Mouse (Mus musculus) adipocyte (in vitro differentiated cells): ENCODE data around the gene Lias.

Experiments used
- DNase-seq: peaks from one replicate; pipeline ENCODE4 v3.0.0-alpha.2; 2016; ENCODE audit warnings: low spot score

Lias gene

DNA sequence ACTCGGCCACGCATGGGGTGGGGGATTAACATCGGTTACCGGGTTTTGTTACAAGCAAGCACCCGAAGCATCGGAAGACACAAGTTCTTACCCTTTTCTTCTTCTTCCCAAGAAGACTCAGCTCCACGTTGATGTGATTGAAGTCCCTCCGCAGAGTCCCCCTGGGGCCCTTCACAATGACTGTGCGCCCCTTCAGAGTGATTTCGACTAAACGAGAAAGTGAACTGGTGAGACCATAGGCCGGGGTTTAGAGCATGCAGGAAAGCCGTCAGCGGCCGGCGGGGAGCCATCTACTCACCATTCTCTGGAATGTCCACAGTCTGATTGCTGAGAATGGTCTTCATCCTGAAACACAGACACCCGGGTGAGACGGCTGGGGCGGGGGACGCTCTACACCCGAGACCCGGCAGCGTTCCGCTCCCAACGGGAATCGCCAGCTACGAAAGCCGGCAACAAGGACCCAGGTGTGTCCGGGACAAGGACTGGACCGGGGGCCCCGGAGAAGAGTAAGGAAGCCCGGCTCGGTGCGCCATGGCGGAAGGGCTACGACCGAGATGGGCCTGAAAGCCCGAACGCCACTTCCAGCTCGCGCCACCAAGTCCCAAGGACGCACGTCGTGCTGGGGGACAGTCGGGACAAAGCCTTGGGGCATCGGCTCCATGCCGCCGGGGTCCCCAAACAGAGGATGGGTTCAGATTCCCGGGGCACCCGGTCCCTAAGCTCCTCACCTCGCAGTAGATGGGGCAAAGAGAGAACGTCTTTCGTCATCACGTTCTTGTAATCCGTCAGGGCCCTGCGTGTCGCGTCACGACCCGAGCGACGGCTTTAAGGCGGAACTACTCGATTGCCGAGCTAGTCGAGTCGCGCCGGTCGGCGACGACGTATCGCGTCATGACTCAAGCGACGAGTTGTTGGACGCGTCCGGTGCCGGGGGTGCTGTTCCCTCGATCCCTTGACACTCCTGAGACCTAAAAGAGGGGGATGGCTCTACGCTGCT is at the start of gene Lias, which contains the start of gene Rpl9:
TSS of gene Lias (plus strand) at position 850 of the 997 bp plus-strand sequence.
TSS of gene Rpl9 (minus strand) at position 797 of the 997 bp plus-strand sequence.
- DNase-seq, result peak; percentile 96

DNA sequence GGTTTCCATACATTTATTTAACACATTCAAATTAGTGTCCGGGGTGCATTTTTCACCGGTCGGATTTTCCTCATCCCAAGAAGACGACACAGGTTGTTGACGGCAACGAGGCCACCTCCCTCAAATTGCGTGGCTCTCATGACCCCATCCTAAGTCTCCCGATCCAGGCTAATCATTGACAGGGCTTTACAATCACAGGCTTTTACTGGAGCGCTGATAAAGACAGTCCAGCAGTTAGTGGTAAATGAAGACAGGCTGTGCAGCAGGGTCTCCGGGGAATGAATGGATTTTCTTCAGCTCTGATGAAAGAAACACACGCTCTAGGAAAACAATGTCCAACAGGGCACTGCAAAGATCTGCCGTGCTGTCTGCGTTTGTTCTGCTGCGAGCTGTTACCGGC is 43.1 kb upstream of the Lias start, which contains the start of gene Klb:
TSS of gene Klb (plus strand) at position 147 of the 400 bp plus-strand sequence.
- no peak for DNase-seq

DNA sequence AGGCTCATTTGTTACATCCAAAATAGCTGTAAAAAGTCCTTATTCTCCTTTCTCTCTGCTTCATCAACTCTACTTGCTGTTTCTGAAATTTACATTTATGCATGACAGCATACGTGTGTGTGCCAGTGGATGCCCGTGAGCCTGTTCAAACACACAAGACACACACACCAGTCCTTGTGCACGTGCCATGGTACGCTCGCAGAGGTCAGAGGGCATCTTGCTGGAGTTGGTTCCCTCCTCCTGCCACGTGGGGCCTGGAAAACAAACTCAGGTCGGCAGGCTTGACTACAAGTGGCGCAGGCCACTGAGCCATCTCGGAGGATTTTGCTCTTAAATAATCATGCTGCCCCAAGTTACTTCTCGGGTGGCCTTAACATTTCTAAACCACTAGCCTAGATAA is 40.8 kb upstream of the Lias start:
- no peak for DNase-seq

DNA sequence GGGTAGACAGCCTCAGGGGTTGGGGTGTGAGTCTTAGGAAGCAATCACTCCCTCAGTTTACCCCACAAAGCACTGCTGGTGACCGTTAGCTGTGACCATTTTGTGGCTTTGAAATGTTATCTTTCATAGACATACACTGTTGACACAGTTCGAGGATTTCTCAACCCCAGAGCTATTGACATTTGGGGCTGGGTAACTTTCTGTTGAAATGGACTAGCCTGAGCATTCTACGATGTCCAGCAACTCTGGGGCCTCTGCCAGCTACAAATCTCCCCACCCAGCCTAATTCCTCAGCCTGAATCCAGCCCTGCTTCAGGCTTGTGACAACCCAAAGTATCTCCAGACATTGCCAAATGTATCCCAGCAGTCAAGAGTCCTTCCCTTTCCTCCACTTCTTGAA is 37.2 kb upstream of the Lias start:
- DNase-seq, result peak; percentile 92

DNA sequence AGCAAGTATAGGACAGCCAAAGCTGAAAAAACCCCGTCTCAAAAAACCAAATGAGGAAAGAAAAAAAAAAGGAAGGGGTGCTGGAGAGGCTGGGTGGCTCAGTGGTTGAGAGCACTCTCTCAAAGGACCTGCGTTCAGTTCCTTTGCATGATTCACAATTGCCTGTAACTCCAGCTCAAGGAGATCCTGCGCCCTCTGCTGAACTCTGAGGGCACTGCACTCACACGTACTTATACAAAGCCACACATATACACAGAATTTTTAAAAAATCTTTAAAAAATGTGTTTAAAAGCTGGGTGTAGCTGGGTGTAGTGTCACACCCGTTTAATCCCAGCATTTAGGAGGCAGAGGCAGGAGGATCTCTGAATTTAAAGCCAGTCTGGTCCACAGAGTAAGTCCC is 36.3 kb upstream of the Lias start:
- no peak for DNase-seq

DNA sequence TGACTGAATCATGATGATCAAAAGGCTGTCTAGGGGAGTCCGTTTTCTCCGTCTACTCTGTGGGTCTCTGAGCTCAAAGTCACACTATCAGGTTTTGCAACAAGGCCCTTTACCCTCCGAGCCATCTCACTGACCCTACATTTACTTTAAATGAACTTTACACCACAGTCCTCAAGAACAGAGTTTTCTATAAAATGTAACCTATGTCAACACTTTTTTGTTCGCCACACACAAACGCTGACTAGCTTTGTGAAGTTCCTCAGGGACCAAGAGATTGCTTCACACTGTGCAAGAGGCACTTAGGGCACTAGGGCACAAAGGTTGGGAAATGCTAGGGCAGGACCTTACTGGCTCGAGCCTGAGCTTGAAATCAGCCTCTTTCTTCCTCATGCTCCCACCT is 34.4 kb upstream of the Lias start:
- DNase-seq, result peak; percentile 93

DNA sequence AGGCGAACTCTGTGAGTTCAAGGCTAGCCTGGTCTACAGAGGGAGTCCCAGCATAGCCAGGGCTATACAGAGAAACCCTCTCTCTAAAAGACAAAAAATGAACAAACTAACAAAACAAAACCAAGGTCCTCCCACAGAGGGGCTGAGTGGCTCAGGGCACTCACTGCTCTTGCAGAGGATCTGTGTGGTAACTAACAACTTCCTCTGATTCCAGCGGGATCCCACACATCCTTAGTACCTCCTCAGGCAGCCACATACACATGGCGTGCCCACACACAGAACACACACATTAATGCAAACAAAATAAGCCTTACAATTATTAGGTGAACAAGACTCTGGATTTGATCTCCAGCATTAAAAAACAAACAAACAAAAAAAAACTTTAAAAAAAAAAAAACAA is 33.5 kb upstream of the Lias start:
- no peak for DNase-seq

DNA sequence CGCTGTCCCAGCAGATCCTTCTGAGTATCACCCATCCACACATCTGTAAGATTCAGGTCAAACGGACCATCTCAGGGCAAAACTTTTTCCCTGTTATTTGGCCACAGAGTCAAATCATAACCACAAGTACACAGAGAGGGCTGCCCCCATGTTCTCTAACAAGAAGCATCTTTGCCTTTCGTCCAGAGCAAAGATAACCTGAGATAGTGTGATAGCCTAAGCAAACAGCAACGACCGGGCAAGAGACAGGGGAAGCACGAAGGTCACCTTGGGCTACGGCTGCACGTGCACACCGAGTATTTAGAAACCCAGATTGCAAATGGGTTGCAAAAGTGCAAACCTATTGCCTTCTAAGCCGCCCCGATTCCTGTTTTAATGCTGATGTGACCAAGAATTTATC is 23.5 kb upstream of the Lias start:
- no peak for DNase-seq

DNA sequence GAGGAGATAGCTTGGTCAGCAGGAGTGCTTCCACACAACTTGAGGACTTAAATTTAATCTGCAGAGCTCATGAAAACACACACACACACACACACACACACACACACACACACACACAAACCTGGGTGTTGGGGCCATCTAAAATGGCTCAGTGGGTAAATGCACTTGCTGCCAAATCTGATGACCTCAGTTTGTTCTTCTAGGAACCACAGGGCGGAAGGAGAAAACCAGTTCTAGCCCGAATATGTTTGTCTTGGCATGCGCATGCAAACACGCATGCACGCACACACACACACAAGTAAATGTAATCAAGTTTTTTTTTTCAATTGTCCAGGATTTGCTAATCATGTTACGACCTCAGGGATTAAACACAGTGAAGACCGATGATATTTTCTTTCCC is 19.7 kb upstream of the Lias start:
- DNase-seq, result no peak

DNA sequence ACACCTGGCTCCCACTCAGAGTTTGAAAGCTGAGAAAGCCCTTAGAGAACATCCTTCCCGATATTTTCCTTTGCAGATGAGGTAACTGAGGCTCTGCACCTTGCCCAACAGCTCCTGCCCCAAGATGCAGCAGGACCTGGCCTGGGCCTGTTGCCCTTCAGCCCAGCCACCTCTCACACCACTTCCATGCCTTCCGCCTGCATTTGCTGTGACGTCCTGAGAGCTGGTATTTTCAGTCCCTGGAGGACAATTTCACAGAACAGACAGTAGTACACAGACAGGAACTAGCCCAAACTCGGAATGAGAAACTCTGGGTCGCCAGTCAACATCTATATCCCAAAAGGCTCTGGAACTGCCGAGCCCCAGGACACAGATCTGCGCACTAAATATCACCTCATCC is 16.6 kb upstream of the Lias start:
- DNase-seq, result peak; percentile 66

DNA sequence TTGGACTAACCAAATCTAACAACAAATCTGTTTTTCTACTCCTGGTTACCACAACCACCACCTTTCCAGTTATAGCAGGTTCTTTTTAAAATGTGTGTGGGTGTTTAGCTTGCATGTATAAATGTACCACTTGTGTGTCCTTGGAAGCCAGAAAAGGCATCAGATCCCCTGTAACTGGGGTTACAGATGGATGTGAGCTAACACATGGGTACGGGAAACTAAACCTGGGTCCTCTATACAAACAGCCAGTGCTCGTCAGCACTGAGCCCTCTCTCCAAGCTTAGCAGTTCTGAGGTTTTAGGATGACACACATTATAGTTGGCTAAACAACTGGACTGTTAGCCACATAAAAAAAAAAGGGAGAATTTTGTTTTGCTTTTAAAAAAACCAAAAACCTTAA is 5.6 kb upstream of the Lias start:
- DNase-seq, result no peak

DNA sequence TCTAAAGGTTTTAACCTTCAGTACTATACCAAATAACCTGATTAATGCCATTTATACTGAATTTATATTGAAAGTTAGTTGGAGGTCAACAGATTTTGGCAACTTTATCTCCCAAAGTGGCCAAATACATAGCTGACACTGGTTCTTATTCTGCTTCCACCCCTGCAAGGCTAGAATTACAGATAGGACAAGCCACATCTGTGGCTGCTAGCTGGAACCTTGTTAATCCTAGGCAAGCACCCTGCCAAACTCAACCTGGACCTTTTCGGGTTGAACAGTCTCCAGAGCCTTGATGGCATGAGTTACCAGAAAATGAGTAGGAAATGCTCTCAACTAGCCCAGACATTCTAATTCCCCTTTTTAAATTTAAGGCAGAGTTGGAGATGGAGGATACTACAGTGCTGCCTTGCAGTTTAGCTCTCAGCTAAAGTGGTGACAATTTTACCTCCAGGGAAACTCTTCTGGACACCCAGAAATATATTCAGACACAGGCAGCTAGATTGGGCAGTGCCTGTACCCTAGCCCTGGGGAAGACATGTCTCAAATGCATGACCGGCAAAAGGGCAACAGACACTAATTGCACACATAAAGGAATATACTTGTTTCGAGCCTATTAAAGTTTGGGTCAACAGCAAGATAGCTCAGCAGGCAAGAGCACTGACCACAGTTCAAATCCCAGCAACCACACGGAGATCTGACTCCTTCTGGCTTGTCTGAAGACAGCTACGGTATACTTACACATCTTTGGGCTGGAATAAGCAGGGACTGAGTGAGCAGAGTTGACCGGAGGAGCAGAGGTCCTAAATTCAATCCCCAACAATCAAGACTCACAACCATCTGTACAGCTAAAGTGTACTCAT is 4.1 kb upstream of the Lias start:
- peak; percentile 33 for DNase-seq

DNA sequence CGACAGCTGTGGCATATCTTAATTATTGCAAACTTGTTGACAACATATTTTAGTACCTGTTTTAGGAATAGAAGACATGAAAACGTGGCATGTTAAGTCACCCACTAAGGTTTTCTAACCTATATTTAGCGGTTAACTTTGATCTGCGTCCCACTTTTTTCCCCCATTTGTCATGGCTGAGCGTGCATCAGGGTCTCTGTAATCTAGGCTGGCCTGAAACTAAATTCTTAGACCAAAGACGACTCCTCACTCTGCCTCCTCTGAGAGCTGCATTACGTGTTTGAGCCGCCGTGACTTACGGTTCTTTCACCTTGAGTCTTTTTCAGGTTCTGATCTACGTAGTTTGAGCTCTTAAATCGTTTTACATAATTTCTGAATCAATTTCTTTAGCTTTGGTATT is 456 bp downstream of the Lias start:
- DNase-seq, result no peak

DNA sequence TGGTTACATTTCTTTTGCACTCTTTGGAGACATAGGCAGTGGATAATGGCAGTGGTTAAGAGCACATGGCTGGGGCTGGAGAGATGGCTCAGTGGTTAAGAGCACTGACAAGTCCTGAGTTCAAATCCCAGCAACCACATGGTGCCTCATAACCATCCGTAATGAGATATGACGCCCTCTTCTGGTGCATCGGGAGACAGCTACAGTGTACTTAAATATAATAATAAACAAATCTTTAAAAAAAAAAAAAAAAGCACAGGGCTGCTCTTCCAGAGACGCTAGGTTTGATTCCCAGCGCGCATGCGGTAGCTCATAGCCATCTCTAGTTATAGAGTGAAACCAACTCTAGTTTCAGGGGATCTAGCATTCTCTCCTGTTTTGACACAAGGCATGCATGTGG is 3.1 kb downstream of the Lias start:
- no peak for DNase-seq

DNA sequence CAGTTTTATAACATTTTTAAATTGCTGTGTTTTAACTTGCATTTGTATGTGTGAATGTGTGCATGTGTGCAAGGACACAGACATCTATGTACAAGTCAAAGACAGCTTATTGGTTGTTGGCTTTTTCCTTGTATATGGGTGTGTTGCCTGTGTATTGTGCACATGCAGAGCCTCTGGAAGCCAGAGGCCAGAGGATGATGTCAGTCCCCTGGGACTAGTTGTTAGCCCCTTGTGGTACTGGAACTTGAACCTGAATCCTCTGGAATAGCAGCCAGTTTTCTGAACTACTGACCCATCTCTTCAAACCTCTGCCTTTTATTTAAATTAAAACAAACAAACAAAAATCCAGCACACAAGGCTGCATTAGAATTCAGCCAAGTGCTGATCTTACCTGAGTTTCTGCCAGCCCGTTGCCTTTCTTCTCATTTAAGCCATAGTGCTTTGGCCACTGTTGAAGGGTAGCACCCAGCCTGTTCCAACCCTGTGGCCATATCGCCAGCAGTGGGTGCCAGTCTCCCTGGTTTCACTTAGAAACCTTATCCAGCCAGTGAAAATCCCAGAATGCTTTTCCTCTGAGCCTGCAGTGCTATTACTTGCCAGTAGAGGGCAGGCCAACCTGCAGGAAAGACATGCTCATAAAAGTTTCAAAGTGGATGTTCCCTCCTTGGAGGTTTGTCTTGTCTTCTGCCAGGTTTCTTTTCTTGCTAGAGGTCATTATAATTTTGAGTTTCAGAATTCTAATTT is 10.1 kb downstream of the Lias start:
- peak; percentile 91 for DNase-seq

DNA sequence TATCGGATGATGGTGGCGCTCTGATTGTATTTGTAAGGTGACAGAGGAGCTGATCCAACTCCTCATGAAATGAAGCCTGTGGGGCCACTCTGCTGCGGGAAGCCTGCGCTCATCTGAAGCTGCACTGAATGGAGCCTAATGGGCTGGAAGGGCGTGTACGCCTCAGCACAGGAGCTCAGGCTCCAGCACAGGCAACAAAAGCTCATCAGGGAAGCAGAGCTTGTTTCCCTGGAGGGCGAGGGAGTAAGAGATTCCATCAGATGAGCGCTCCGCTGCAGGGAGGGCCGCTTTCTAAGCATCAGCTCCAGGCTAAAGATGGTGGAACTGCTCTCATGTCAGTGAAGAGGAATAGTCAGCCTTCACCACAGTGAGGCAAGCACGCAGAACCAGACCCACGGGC is 16.7 kb downstream of the Lias start:
- DNase-seq, result no peak

DNA sequence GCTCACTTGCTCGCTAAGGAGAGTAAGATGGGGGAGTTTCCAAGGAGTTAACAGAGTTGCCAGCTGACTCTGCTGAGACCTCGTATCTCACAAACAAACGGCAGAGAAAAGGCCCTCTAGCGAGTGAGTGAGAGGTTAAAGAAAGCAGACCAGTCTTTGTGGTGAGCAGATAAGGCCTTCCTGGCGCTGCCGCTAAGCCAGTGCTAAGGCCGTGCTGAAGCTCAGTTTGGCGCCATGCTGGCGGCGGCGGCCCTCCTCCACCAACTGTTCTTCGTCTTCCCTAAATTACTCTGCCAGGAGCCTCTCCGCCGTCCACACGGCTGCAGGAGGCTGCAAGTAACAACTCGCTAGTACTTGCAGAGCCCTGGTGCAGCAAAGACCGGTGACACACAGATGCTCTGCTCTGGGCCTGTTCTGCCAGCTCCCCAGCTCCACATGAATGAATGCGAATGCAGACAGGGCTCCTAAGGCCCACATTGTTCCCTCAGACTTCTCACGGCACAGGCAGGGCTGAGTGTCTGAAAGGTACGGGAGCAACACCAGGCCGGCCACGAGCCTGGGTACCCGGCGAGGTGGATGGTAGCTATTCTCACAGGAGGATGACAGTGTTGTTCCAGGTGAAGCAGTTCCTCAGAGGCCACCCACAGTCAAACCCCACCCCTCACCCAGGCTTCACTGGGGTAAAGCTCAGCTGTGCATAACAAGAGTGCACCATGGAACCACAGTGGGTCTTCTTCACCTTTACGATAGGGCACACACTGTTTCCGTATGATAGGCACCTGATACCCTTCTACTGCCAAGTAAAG is 24.6 kb downstream of the Lias start:
- no peak for DNase-seq

DNA sequence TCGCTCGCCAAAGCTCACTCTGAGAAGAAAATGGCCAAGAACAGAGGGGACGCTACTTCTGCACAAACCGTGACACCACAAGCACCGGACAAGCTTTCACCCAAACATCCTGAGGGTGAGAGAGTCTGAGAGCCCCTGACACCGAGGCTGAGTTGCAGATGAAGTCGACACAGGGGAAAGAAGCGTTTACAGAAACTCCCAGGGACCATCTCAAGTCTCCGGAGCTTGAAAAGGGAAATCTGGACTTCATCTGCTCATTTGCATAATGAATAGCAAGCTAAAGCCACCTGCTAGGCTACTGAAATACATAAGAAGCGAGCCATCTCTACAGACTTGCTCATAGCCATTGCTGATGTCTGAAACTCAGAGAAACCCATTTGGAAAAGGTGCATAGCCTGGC is 27.8 kb downstream of the Lias start:
- DNase-seq, result no peak

DNA sequence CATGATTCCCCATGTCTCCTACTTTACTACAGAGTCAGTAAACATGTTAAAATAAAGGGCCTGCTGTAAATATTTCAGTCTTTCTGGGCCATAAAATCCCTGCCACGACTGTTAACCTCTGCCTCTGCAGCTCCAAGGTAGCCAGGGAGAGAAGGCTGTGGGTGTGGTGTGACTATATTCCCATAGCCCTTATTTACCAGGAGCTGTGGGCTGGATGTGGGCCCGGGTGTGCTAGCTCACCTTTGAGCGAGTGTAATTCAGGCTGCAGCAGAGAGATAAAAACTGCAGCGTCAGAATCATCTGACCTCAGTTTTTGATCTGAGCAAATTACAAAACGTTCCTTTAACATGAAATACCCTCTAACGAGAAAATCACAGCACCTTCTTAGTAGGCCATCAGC is 29.5 kb downstream of the Lias start:
- DNase-seq, result no peak

DNA sequence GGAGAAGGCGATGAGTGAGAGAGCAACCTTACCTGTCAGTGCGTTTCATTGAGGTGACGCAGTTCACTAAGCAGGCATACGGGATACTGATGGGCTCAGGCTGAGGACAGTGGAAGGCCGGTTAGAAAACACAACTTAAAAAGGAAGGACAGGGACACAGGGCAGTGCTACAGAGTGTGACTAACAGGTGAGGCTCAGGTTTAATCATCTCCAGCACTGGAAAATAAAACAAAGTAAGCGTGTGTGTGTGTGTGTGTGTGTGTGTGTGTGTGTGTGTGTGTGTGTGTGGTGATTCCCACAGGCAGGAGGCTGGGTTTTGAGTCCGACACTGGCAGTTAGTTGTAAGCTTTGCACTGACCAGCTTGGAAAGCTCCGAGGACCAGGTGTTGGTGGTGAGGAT is 31.5 kb downstream of the Lias start:
- DNase-seq, result no peak

DNA sequence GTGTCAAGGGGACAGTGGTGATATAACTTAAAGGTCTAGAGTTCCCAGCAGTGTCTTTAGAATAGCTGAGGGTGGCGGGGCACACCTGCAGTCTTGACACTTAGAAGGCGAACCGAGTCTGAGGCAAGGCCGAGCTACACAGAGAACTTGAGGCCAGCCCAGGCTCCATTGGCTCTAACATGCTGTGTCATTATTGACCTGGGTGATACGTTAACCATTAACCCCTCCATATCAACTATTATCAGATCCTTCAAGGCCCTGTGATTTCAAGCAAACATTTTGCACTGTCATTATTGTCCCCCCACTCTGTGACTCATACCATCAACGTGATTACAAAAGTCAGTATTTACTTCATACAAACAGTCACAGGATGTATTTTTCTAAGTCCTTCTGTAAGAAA is 32.9 kb downstream of the Lias start:
- no peak for DNase-seq
